Mouse (Mus musculus): ENCODE results near the gene Srebf2.

GRCm38 (mm10) chr15:82120544-82120943 lies 26.4 kb upstream of the Srebf2 start:
- TF ChIP-seq POLR2A (IDR thresholded peaks at IDR 0.05; ENCODE audit: insufficient read length, low read depth) (no peak), USF1 (IDR thresholded peaks at IDR 0.05; ENCODE audit: low read depth) (no peak), E2F4 (IDR thresholded peaks at IDR 0.05; ENCODE audit: insufficient read depth) (no peak), TCF12 (IDR thresholded peaks at IDR 0.05; ENCODE audit: insufficient read depth, poor library complexity, severe bottlenecking) (no peak), SRF (IDR thresholded peaks at IDR 0.05; ENCODE audit: control insufficient read depth, insufficient read length, low read depth) (no peak), MYOD1 (IDR thresholded peaks at IDR 0.05; ENCODE audit: control insufficient read depth in 1 of 3, insufficient read length in 2 of 3, low read depth in 2 of 3) (no peak), MYOG (IDR thresholded peaks at IDR 0.05; ENCODE audit: control insufficient read depth in 1 of 3, insufficient read depth in 1 of 3, insufficient read length in 2 of 3, low read depth in 2 of 3) (no peak), POLR2AphosphoS2 (IDR thresholded peaks at IDR 0.05; ENCODE audit: insufficient read length, low read depth) (no peak)
